Mouse (Mus musculus) embryonic facial prominence, embryonic 13.5 days (tissue): Measurements from ENCODE around the gene Ehbp1. TPM values are rescaled to one million over a fixed set of nuclear protein-coding genes. Genes with fewer than 3 reads are reported as not detected.

Source experiments
- ATAC-seq: fragments of 200-750 bp; cut with Nextera tagmentation; 2 replicates; pipeline ENCODE4 v1.8.0; 2017; ENCODE audit warnings: low read depth; ENCODE audit not compliant: insufficient number of reproducible peaks, insufficient read depth, low FRiP score, low TSS enrichment
- H3K27ac ChIP-seq: fragments of 300-500 bp; sonication (generic); 2 replicates; pipeline ENCODE4 v1.5.1; 2015; ENCODE audit warnings: moderate library complexity, mild to moderate bottlenecking, inconsistent platforms
- H3K27me3 ChIP-seq: fragments of 300-500 bp; sonication (generic); 2 replicates; pipeline ENCODE4 v1.6.1; 2015; ENCODE audit warnings: mild to moderate bottlenecking, inconsistent platforms
- H3K36me3 ChIP-seq: fragments of 300-500 bp; sonication (generic); 2 replicates; pipeline ENCODE4 v1.6.1; 2015; ENCODE audit warnings: mild to moderate bottlenecking, inconsistent platforms
- H3K4me1 ChIP-seq: fragments of 300-500 bp; sonication (generic); 2 replicates; pipeline ENCODE4 v1.6.1; 2015; ENCODE audit warnings: inconsistent platforms
- H3K4me2 ChIP-seq: fragments of 300-500 bp; sonication (generic); 2 replicates; pipeline ENCODE4 v1.6.1; 2015; ENCODE audit warnings: moderate library complexity, mild to moderate bottlenecking, inconsistent platforms
- H3K4me3 ChIP-seq: fragments of 300-500 bp; sonication (generic); 2 replicates; pipeline ENCODE4 v1.5.1; 2015; ENCODE audit warnings: mild to moderate bottlenecking, inconsistent platforms
- H3K9ac ChIP-seq: fragments of 300-500 bp; sonication (generic); 2 replicates; pipeline ENCODE4 v1.6.1; 2015; ENCODE audit warnings: mild to moderate bottlenecking, inconsistent platforms
- H3K9me3 ChIP-seq: fragments of 300-500 bp; sonication (generic); 2 replicates; pipeline ENCODE4 v1.6.1; 2016; ENCODE audit warnings: inconsistent platforms
- WGBS: fragments of 180-500 bp; shearing (Covaris S2); methylation state at CpG from one replicate; pipeline ENCODE4 v1.1.7; 2015; ENCODE audit warnings: mixed read lengths; 5-methylcytosine and 5-hydroxymethylcytosine counted together
- polyA plus RNA-seq: library from polyadenylated mRNA; unstranded; fragments of >200 nt; fragmentation: Nextera tagmentation; extraction: Ambion mirVana; gene quantifications from 2 replicates; pipeline ENCODE4 v1.2.1, GENCODE M21; 2015

Gene Ehbp1
- polyA plus RNA-seq, 1 experiment from 2014 or later: 17.6 TPM

- Histone ChIP-seq H3K27me3 (no peaks in the 10 kb centered on the region), H3K9ac (no peak overlapping the region), H3K4me2 (no peak overlapping the region), H3K27ac (no peak overlapping the region), H3K36me3 (no peaks in the 10 kb centered on the region), H3K4me3 (no peak overlapping the region), H3K4me1 (no peaks in the 10 kb centered on the region), H3K9me3 (no peaks in the 10 kb centered on the region)
- 73% methylated on average over 5 of the region's 5 CpGs for WGBS
- ATAC-seq: no peak
Measured at GRCm38 (mm10) chr11:21974005-21974531, 368.0 kb downstream of the Ehbp1 start.

- Histone ChIP-seq H3K9ac (no peak overlapping the region), H3K27ac (no peak overlapping the region), H3K27me3 (no peaks in the 10 kb centered on the region), H3K4me1 (no peaks in the 10 kb centered on the region), H3K9me3 (no peaks in the 10 kb centered on the region), H3K36me3 (no peaks in the 10 kb centered on the region), H3K4me3 (no peak overlapping the region), H3K4me2 (no peak overlapping the region)
- no peak for ATAC-seq
- WGBS: 78% methylated on average over 3 of the region's 3 CpGs
Measured at GRCm38 (mm10) chr11:21973597-21973996, 368.5 kb downstream of the Ehbp1 start.

- ATAC-seq: no peak
- Histone ChIP-seq H3K9me3 (no peaks in the 10 kb centered on the region), H3K4me2 (no peak overlapping the region), H3K36me3 (no peaks in the 10 kb centered on the region), H3K4me1 (no peaks in the 10 kb centered on the region), H3K4me3 (no peak overlapping the region), H3K27ac (no peak overlapping the region), H3K9ac (no peak overlapping the region), H3K27me3 (no peaks in the 10 kb centered on the region)
- 94% methylated on average over 3 of the region's 3 CpGs for WGBS
Measured at GRCm38 (mm10) chr11:21968922-21969321, 373.2 kb downstream of the Ehbp1 start.

Other genes with a start within 250 kb of the Ehbp1 start
- gene Tmem17, start 169.8 kb upstream of the Ehbp1 start, polyA plus RNA-seq: 12.9 and 13.8 TPM in 2 replicates